Mouse (Mus musculus): ENCODE results near the gene Mkln1. TPM values are rescaled to one million over a fixed set of nuclear protein-coding genes. Genes with fewer than 3 reads are reported as not detected.
"Not testable (repeated sequence)": the region's sequence is repeated elsewhere in the genome, so short reads cannot be mapped to it uniquely, and the experiment has no call there.

The Mkln1 gene
- polyA plus RNA-seq, 1 experiment from 2014 or later, result 207 TPM

GRCm38 (mm10) chr6:31544318-31544717 lies 145.8 kb downstream of the Mkln1 start:
- Histone ChIP-seq H3K4me3 (no peak overlapping the region), H3K27me3 (ENCODE audit: poor library complexity, severe bottlenecking) (no peaks in the 10 kb centered on the region), H3K36me3 (replicated peaks) (peaks cover 18% of the 10 kb centered on the region), H3K27ac (peak overlapping the region; percentile 44; the same call in 1 of the 2 replicates), H3K4me1 (peaks cover 20% of the 10 kb centered on the region), H3K9me3 (no peaks in the 10 kb centered on the region)
- 74% methylated on average over 4 of the region's 4 CpGs for WGBS
- no peak for DNase-seq (ENCODE audit: extremely low spot score, low spot score)

GRCm38 (mm10) chr6:31549361-31550051 lies 151.0 kb downstream of the Mkln1 start:
- Histone ChIP-seq H3K27me3 (ENCODE audit: poor library complexity, severe bottlenecking) (no peaks in the 10 kb centered on the region), H3K4me3 (no peak overlapping the region), H3K9me3 (no peaks in the 10 kb centered on the region), H3K4me1 (peaks cover 45% of the 10 kb centered on the region), H3K27ac (peak overlapping the region; percentile 8; the same call in 1 of the 2 replicates), H3K36me3 (replicated peaks) (peaks cover 2% of the 10 kb centered on the region)
- 73% methylated on average over 5 of the region's 5 CpGs for WGBS
- no peak for DNase-seq (ENCODE audit: extremely low spot score, low spot score)

- Histone ChIP-seq H3K9me3 (no peaks in the 10 kb centered on the region), H3K27ac (no peak overlapping the region), H3K27me3 (ENCODE audit: poor library complexity, severe bottlenecking) (no peaks in the 10 kb centered on the region), H3K4me1 (peaks cover 45% of the 10 kb centered on the region), H3K4me3 (no peak overlapping the region), H3K36me3 (replicated peaks) (0 out of 2 replicates have a peak, but pooled peaks cover under 1% of the 10 kb centered on the region)
- DNase-seq (ENCODE audit: extremely low spot score, low spot score), result no peak
- WGBS, result 78% methylated on average over 22 of the region's 22 CpGs
These were observed 152.5 kb downstream of the Mkln1 start for GRCm38 (mm10) chr6:31550876-31551532.

DNA sequence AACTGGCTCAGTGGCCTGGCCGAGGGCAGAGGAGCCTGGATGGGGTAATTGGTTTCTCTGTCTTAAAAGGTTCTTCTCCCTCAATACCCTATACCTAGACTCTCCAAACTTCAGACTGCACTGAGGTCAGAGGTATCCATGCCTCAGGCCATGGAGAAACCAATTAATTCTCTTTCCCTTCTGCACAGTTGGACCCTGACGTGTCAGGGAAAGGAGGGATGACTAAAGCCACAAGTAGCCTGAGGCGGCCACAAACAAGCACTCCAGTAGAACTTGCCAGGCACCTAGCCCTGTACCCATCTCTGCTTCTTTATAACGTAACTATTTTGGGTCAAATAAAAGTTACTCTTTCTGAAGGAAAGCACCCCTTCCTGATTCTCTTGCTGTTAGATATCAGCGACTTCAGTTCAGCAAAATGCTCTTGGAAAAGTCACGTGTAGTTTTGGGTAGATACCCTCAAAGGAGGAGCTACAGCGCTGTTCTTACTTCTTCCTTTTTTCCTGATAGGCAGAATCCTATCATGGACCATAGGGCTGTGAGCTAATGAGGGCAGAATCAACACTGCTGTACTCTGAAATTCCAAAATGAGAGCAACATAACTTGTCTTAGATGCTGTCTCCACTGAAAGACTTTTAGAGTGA lies 158.0 kb downstream of the Mkln1 start:
- Histone ChIP-seq H3K4me1 (peaks cover 32% of the 10 kb centered on the region), H3K27me3 (ENCODE audit: poor library complexity, severe bottlenecking) (peaks cover 18% of the 10 kb centered on the region), H3K9me3 (no peaks in the 10 kb centered on the region), H3K4me3 (no peak overlapping the region), H3K36me3 (replicated peaks) (0 out of 2 replicates have a peak, but pooled peaks cover 6% of the 10 kb centered on the region), H3K27ac (no peak overlapping the region)
- DNase-seq (ENCODE audit: extremely low spot score, low spot score), result no peak
- 89% methylated on average over 7 of the region's 7 CpGs for WGBS

GRCm38 (mm10) chr6:31560138-31560959 lies 161.8 kb downstream of the Mkln1 start:
- no peak for DNase-seq (ENCODE audit: extremely low spot score, low spot score)
- 0 out of 2 replicates have a peak, but pooled peaks cover 6% of the 10 kb centered on the region for H3K36me3 ChIP-seq (replicated peaks)
- WGBS, result 6% methylated on average over 13 of the region's 13 CpGs
- peaks cover 54% of the 10 kb centered on the region for H3K27me3 ChIP-seq (ENCODE audit: poor library complexity, severe bottlenecking)
- no peaks in the 10 kb centered on the region for H3K9me3 ChIP-seq
- peak overlapping the region; percentile 24; the same call in 1 of the 2 replicates for H3K4me3 ChIP-seq
- H3K27ac ChIP-seq, result peak overlapping the region; percentile 58
- peaks cover 57% of the 10 kb centered on the region for H3K4me1 ChIP-seq

DNA sequence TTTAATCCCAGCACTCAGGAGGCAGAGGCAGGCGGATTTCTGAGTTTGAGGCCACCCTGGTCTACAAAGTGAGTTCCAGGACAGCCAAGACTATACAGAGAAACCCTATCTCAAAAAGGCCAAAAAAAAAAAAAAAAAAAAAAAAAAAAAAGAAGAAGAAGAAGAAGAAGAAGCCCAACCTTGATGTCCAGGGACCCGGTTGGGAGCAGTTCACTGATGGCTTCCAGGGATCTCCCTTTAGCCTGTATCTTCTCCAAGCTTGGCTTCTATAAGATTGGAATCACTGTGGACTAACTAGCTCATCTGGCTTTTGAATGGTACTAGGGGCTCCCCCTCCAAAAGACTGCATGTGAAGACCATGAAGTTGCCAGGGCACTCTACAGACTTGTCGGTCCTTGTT lies 163.4 kb downstream of the Mkln1 start:
- Histone ChIP-seq H3K27me3 (ENCODE audit: poor library complexity, severe bottlenecking) (peaks cover 67% of the 10 kb centered on the region), H3K4me3 (peak overlapping the region; percentile 77), H3K4me1 (peaks cover 57% of the 10 kb centered on the region), H3K27ac (peak overlapping the region; percentile 91; the same call in 1 of the 2 replicates)
- H3K9me3 ChIP-seq; DNase-seq (ENCODE audit: extremely low spot score, low spot score); H3K36me3 ChIP-seq (replicated peaks): not testable (repeated sequence)
- 41% methylated on average over 3 of the region's 3 CpGs for WGBS

GRCm38 (mm10) chr6:31562371-31563080 lies 164.0 kb downstream of the Mkln1 start:
- Histone ChIP-seq H3K27me3 (ENCODE audit: poor library complexity, severe bottlenecking) (peaks cover 73% of the 10 kb centered on the region), H3K27ac (peak overlapping the region; percentile 91), H3K36me3 (replicated peaks) (0 out of 2 replicates have a peak, but pooled peaks cover 1% of the 10 kb centered on the region), H3K4me3 (peak overlapping the region; percentile 77), H3K9me3 (no peaks in the 10 kb centered on the region), H3K4me1 (peaks cover 62% of the 10 kb centered on the region)
- 3% methylated on average over 16 of the region's 16 CpGs for WGBS
- peak; percentile 33 for DNase-seq (ENCODE audit: extremely low spot score, low spot score)

GRCm38 (mm10) chr6:31563235-31564181 lies 165.0 kb downstream of the Mkln1 start, which contains the start of gene Podxl:
Gene Podxl (minus strand): TSS chr6:31563981.
- peaks cover 83% of the 10 kb centered on the region for H3K27me3 ChIP-seq (ENCODE audit: poor library complexity, severe bottlenecking)
- WGBS, result under 1% methylated on average over 85 of the region's 91 CpGs
- peak within 1 kb of the TSS; percentile 77 for H3K4me3 ChIP-seq
- no peaks in the 10 kb centered on the region for H3K9me3 ChIP-seq
- peak within 1 kb of the TSS; percentile 91 for H3K27ac ChIP-seq
- H3K4me1 ChIP-seq, result peaks cover 72% of the 10 kb centered on the region
- H3K36me3 ChIP-seq (replicated peaks), result no peaks in the 10 kb centered on the region
- DNase-seq (ENCODE audit: extremely low spot score, low spot score), result peak; percentile 88

DNA sequence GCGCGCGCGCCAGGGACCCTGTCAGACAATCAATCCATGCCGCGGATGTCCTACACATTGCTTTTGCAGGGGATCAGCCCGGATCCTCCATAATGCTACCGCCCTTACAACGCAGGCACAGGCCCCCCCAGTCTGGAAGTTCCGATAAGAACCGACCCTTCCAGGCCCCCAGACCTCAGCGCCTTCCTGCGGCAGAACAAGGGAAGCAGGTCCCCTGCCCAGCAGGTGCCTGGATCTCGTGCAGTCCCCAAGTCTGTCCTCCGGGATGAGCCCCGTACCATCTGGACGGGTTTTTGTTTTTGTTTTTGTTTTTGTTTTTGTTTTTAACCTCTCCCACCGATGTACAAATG lies 165.6 kb downstream of the Mkln1 start:
- H3K4me1 ChIP-seq, result peaks cover 72% of the 10 kb centered on the region
- no peaks in the 10 kb centered on the region for H3K9me3 ChIP-seq
- H3K36me3 ChIP-seq (replicated peaks), result no peaks in the 10 kb centered on the region
- peak overlapping the region; percentile 91 for H3K27ac ChIP-seq
- H3K4me3 ChIP-seq, result peak overlapping the region; percentile 77
- 0% methylated on average over 18 of the region's 18 CpGs for WGBS
- no peak for DNase-seq (ENCODE audit: extremely low spot score, low spot score)
- peaks cover 84% of the 10 kb centered on the region for H3K27me3 ChIP-seq (ENCODE audit: poor library complexity, severe bottlenecking)

DNA sequence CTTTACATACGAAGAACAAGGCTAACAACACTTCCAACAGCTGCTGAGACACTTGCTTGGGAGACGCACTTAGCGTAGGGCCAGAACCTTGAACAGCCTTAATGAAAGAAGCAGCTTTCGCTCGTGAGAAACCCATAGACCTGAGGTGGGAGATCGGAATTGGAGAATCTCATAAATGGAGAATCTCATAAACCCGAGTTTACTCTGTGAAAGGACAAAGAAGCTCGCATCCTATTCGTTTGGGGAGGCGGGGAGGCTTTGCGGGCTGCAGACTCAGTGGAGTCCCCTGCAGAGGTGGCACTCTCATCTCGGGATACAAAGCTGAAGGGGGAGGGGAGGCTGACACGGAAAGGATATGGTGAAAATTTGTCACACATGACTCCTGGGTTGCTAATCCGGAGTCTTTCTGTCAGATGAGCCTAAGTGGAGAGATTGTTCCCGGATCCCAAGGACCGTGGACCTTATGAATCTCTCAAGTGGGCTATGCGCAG lies 166.4 kb downstream of the Mkln1 start:
- Histone ChIP-seq H3K27ac (peak overlapping the region; percentile 91), H3K9me3 (no peaks in the 10 kb centered on the region), H3K4me3 (peak overlapping the region; percentile 77), H3K4me1 (peaks cover 67% of the 10 kb centered on the region), H3K27me3 (ENCODE audit: poor library complexity, severe bottlenecking) (peaks cover 89% of the 10 kb centered on the region), H3K36me3 (replicated peaks) (no peaks in the 10 kb centered on the region)
- under 1% methylated on average over 17 of the region's 17 CpGs for WGBS
- peak; percentile 55 for DNase-seq (ENCODE audit: extremely low spot score, low spot score)

All from forebrain, embryonic 10.5 days (tissue).